Mouse (Mus musculus): Measurements from ENCODE around the gene Taar1. TPM values are rescaled to one million over a fixed set of nuclear protein-coding genes. Genes with fewer than 3 reads are reported as not detected.

The Taar1 gene
- not detected in 2 replicates for polyA plus RNA-seq (2016; fragmentation: Nextera tagmentation; extraction: Ambion mirVana)

- WGBS: 79% methylated on average over 4 of the region's 4 CpGs
- no peak within 1 kb of the TSS for H3K4me2 ChIP-seq
These were observed at the start of gene Taar1 for GRCm38 (mm10) chr10:23920056-23920455. Gene Taar1, plus strand, starts transcription at chr10:23920356.

GRCm38 (mm10) chr10:23880695-23881094 lies 39.5 kb upstream of the Taar1 start:
- no peak overlapping the region for H3K4me3 ChIP-seq
- 83% methylated on average over 6 of the region's 6 CpGs for WGBS

More at GRCm38 (mm10) chr10:23920056-23920455, at the start of gene Taar1:
- H3K27ac ChIP-seq (ENCODE audit: poor library complexity, severe bottlenecking): no peak within 1 kb of the TSS
- ATAC-seq (ENCODE audit: insufficient number of reproducible peaks, low FRiP score): no peak
- no peaks in the 10 kb centered on the region for H3K4me1 ChIP-seq (replicated peaks)
- H3K36me3 ChIP-seq: no peaks in the 10 kb centered on the region
- H3K9me3 ChIP-seq (replicated peaks): 0 out of 2 replicates have a peak, but pooled peaks cover 4% of the 10 kb centered on the region
- no peak within 1 kb of the TSS for H3K9ac ChIP-seq
- no peak within 1 kb of the TSS for H3K4me3 ChIP-seq
- no peaks in the 10 kb centered on the region for H3K27me3 ChIP-seq (replicated peaks)

GRCm38 (mm10) chr10:23884910-23885309 lies 35.2 kb upstream of the Taar1 start:
- no peak for ATAC-seq (ENCODE audit: insufficient number of reproducible peaks, low FRiP score)
- Histone ChIP-seq H3K9me3 (replicated peaks) (no peaks in the 10 kb centered on the region), H3K9ac (no peak overlapping the region), H3K4me2 (no peak overlapping the region), H3K4me1 (replicated peaks) (no peaks in the 10 kb centered on the region), H3K4me3 (no peak overlapping the region), H3K36me3 (no peaks in the 10 kb centered on the region), H3K27ac (ENCODE audit: poor library complexity, severe bottlenecking) (no peak overlapping the region), H3K27me3 (replicated peaks) (no peaks in the 10 kb centered on the region)
- WGBS: 94% methylated on average over 1 of the region's 1 CpGs

More at GRCm38 (mm10) chr10:23880695-23881094, 39.5 kb upstream of the Taar1 start:
- Histone ChIP-seq H3K27ac (ENCODE audit: poor library complexity, severe bottlenecking) (no peak overlapping the region), H3K4me2 (no peak overlapping the region), H3K27me3 (replicated peaks) (no peaks in the 10 kb centered on the region), H3K9ac (no peak overlapping the region), H3K9me3 (replicated peaks) (peaks cover 6% of the 10 kb centered on the region; the same call in 1 of the 2 replicates), H3K4me1 (replicated peaks) (no peaks in the 10 kb centered on the region), H3K36me3 (no peaks in the 10 kb centered on the region)
- no peak for ATAC-seq (ENCODE audit: insufficient number of reproducible peaks, low FRiP score)

GRCm38 (mm10) chr10:23886060-23886459 lies 34.1 kb upstream of the Taar1 start:
- Histone ChIP-seq H3K9ac (no peak overlapping the region), H3K4me2 (no peak overlapping the region), H3K4me3 (no peak overlapping the region), H3K4me1 (replicated peaks) (0 out of 2 replicates have a peak, but pooled peaks cover 4% of the 10 kb centered on the region), H3K36me3 (no peaks in the 10 kb centered on the region), H3K27me3 (replicated peaks) (no peaks in the 10 kb centered on the region), H3K9me3 (replicated peaks) (no peaks in the 10 kb centered on the region), H3K27ac (ENCODE audit: poor library complexity, severe bottlenecking) (no peak overlapping the region)
- WGBS: 79% methylated on average over 3 of the region's 3 CpGs
- no peak for ATAC-seq (ENCODE audit: insufficient number of reproducible peaks, low FRiP score)

- ATAC-seq (ENCODE audit: insufficient number of reproducible peaks, low FRiP score): no peak
- Histone ChIP-seq H3K4me3 (no peak overlapping the region), H3K9me3 (replicated peaks) (no peaks in the 10 kb centered on the region), H3K36me3 (no peaks in the 10 kb centered on the region), H3K27ac (ENCODE audit: poor library complexity, severe bottlenecking) (no peak overlapping the region), H3K4me1 (replicated peaks) (peaks cover 11% of the 10 kb centered on the region), H3K4me2 (no peak overlapping the region), H3K27me3 (replicated peaks) (no peaks in the 10 kb centered on the region), H3K9ac (no peak overlapping the region)
- 78% methylated on average over 1 of the region's 1 CpGs for WGBS
These were observed 27.2 kb upstream of the Taar1 start for GRCm38 (mm10) chr10:23892987-23893386.

GRCm38 (mm10) chr10:23894601-23895349 lies 25.4 kb upstream of the Taar1 start, which contains the start of gene Vnn1:
Gene Vnn1, plus strand, starts transcription at chr10:23894688.
- no peaks in the 10 kb centered on the region for H3K27me3 ChIP-seq (replicated peaks)
- peak within 1 kb of the TSS; percentile 67 for H3K9ac ChIP-seq
- H3K4me3 ChIP-seq: peak within 1 kb of the TSS; percentile 50
- peak within 1 kb of the TSS; percentile 72 for H3K4me2 ChIP-seq
- 19% methylated on average over 21 of the region's 21 CpGs for WGBS
- no peak within 1 kb of the TSS for H3K27ac ChIP-seq (ENCODE audit: poor library complexity, severe bottlenecking)
- no peaks in the 10 kb centered on the region for H3K9me3 ChIP-seq (replicated peaks)
- no peaks in the 10 kb centered on the region for H3K36me3 ChIP-seq
- no peak for ATAC-seq (ENCODE audit: insufficient number of reproducible peaks, low FRiP score)
- peaks cover 11% of the 10 kb centered on the region for H3K4me1 ChIP-seq (replicated peaks)

- no peak overlapping the region for H3K4me3 ChIP-seq
- 73% methylated on average over 7 of the region's 7 CpGs for WGBS
- H3K4me2 ChIP-seq: no peak overlapping the region
These were observed 24.8 kb upstream of the Taar1 start for GRCm38 (mm10) chr10:23895376-23895775.

GRCm38 (mm10) chr10:23901119-23901518 lies 19.0 kb upstream of the Taar1 start:
- Histone ChIP-seq H3K4me1 (replicated peaks) (no peaks in the 10 kb centered on the region), H3K4me3 (no peak overlapping the region), H3K9me3 (replicated peaks) (no peaks in the 10 kb centered on the region), H3K36me3 (no peaks in the 10 kb centered on the region), H3K4me2 (no peak overlapping the region), H3K27me3 (replicated peaks) (no peaks in the 10 kb centered on the region), H3K9ac (no peak overlapping the region), H3K27ac (ENCODE audit: poor library complexity, severe bottlenecking) (no peak overlapping the region)
- WGBS: 84% methylated on average over 3 of the region's 3 CpGs
- no peak for ATAC-seq (ENCODE audit: insufficient number of reproducible peaks, low FRiP score)

More at GRCm38 (mm10) chr10:23895376-23895775, 24.8 kb upstream of the Taar1 start:
- H3K9me3 ChIP-seq (replicated peaks): no peaks in the 10 kb centered on the region
- no peak for ATAC-seq (ENCODE audit: insufficient number of reproducible peaks, low FRiP score)
- no peak overlapping the region for H3K9ac ChIP-seq
- peaks cover 11% of the 10 kb centered on the region for H3K4me1 ChIP-seq (replicated peaks)
- no peaks in the 10 kb centered on the region for H3K27me3 ChIP-seq (replicated peaks)
- H3K36me3 ChIP-seq: no peaks in the 10 kb centered on the region
- H3K27ac ChIP-seq (ENCODE audit: poor library complexity, severe bottlenecking): no peak overlapping the region

GRCm38 (mm10) chr10:23905661-23906060 lies 14.5 kb upstream of the Taar1 start:
- H3K4me3 ChIP-seq: no peak overlapping the region
- H3K4me1 ChIP-seq (replicated peaks): no peaks in the 10 kb centered on the region
- no peak overlapping the region for H3K4me2 ChIP-seq
- H3K9ac ChIP-seq: no peak overlapping the region
- H3K27ac ChIP-seq (ENCODE audit: poor library complexity, severe bottlenecking): no peak overlapping the region
- 80% methylated on average over 1 of the region's 1 CpGs for WGBS
- H3K9me3 ChIP-seq (replicated peaks): no peaks in the 10 kb centered on the region
- no peaks in the 10 kb centered on the region for H3K27me3 ChIP-seq (replicated peaks)
- no peak for ATAC-seq (ENCODE audit: insufficient number of reproducible peaks, low FRiP score)
- no peaks in the 10 kb centered on the region for H3K36me3 ChIP-seq

GRCm38 (mm10) chr10:23922468-23922867 lies 2.3 kb downstream of the Taar1 start:
- 65% methylated on average over 3 of the region's 3 CpGs for WGBS
- Histone ChIP-seq H3K4me3 (no peak overlapping the region), H3K27me3 (replicated peaks) (no peaks in the 10 kb centered on the region), H3K27ac (ENCODE audit: poor library complexity, severe bottlenecking) (no peak overlapping the region), H3K4me2 (no peak overlapping the region), H3K9ac (no peak overlapping the region), H3K9me3 (replicated peaks) (no peaks in the 10 kb centered on the region), H3K4me1 (replicated peaks) (no peaks in the 10 kb centered on the region), H3K36me3 (no peaks in the 10 kb centered on the region)
- no peak for ATAC-seq (ENCODE audit: insufficient number of reproducible peaks, low FRiP score)

- Histone ChIP-seq H3K9me3 (replicated peaks) (no peaks in the 10 kb centered on the region), H3K27ac (ENCODE audit: poor library complexity, severe bottlenecking) (no peak overlapping the region), H3K9ac (no peak overlapping the region), H3K4me1 (replicated peaks) (no peaks in the 10 kb centered on the region), H3K36me3 (no peaks in the 10 kb centered on the region), H3K4me2 (no peak overlapping the region), H3K4me3 (no peak overlapping the region), H3K27me3 (replicated peaks) (no peaks in the 10 kb centered on the region)
- 77% methylated on average over 2 of the region's 2 CpGs for WGBS
- ATAC-seq (ENCODE audit: insufficient number of reproducible peaks, low FRiP score): no peak
These were observed 3.8 kb downstream of the Taar1 start for GRCm38 (mm10) chr10:23923941-23924340.

Measured in heart, embryonic 12.5 days (tissue).